Mouse (Mus musculus): ENCODE measurements around the gene Fam206a. TPM values are rescaled to one million over a fixed set of nuclear protein-coding genes. Genes with fewer than 3 reads are reported as not detected.
A peak's percentile ranks its signal among the peaks of the same experiment; 100 is the strongest.

Fam206a gene
- polyA plus RNA-seq (2011; ENCODE audit: insufficient read depth, insufficient read length, low replicate concordance, missing spikeins), result 3.7 and 4.2 TPM in 2 replicates

DNA sequence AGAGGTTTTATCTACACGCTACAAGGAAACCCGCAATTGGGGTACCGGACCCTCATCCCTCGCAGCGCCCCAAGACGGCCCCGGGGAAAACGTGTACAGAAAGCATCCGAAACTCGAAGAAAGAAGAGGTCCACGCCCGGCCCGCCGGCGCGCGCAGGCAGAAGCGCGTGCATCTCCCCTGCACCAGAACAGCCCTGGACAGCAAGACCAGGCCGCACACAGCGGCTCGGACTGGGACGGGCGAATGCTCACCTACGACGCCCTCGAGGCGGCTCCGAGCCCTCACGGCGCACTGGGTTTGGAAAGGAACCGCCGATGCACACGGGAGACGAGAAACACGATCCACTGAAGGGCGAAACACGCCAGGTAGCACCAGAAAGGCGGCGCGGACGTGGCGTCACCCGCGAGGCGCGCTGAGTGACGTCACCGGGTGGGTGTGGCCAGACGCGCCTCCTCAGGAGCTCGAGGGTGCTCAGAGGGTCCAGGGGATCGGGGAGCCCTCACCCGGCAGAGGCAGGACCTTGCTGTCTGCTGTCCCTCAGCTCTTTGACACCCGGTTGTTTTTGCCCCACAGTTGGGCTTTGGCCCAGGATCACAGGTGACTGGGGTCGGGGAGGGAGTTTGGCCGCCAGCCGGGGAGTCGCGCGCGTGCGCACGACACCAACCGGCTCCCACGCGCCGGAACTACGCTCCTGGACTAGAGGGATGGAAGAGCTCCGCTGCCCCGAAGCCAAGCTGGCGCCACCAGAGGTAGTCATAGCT, at the start of gene Fam206a, which contains the start of gene Elp1:
Gene Fam206a, plus strand, starts transcription at position 439 of the 762 bp plus-strand sequence.
Gene Elp1, minus strand, starts transcription at position 425 of the 762 bp plus-strand sequence.
- H3K4me1 ChIP-seq (ENCODE audit: control insufficient read depth, insufficient read depth, low read length), result no peaks in the 10 kb centered on the region
- H3K27ac ChIP-seq (ENCODE audit: control insufficient read depth, insufficient read depth, low read depth, low read length, poor library complexity), result peak within 1 kb of the TSS; percentile 15; the same call in 1 of the 2 replicates
- TF ChIP-seq CTCF (IDR thresholded peaks at IDR 0.05; ENCODE audit: control insufficient read depth, insufficient read depth, low read length) (peak; percentile 2; the same call in 1 of the 2 replicates), POLR2A (IDR thresholded peaks at IDR 0.05; ENCODE audit: borderline replicate concordance, control insufficient read depth, low read depth, low read length) (peak; percentile 33; the same call in 1 of the 2 replicates)
- H3K4me3 ChIP-seq (replicated peaks; ENCODE audit: control insufficient read depth, low read depth, low read length), result peak within 1 kb of the TSS; percentile 85
- WGBS, result under 1% methylated on average over 72 of the region's 72 CpGs

- TF ChIP-seq CTCF (IDR thresholded peaks at IDR 0.05; ENCODE audit: control insufficient read depth, insufficient read depth, low read length) (no peak), POLR2A (IDR thresholded peaks at IDR 0.05; ENCODE audit: borderline replicate concordance, control insufficient read depth, low read depth, low read length) (no peak)
- Histone ChIP-seq H3K4me1 (ENCODE audit: control insufficient read depth, insufficient read depth, low read length) (peaks cover 5% of the 10 kb centered on the region), H3K27ac (ENCODE audit: control insufficient read depth, insufficient read depth, low read depth, low read length, poor library complexity) (peak overlapping the region; percentile 90), H3K4me3 (replicated peaks; ENCODE audit: control insufficient read depth, low read depth, low read length) (peak overlapping the region; percentile 71)
- 71% methylated on average over 5 of the region's 5 CpGs for WGBS
Measured at GRCm38 (mm10) chr4:56756021-56756420, 46.1 kb upstream of the Fam206a start.

DNA sequence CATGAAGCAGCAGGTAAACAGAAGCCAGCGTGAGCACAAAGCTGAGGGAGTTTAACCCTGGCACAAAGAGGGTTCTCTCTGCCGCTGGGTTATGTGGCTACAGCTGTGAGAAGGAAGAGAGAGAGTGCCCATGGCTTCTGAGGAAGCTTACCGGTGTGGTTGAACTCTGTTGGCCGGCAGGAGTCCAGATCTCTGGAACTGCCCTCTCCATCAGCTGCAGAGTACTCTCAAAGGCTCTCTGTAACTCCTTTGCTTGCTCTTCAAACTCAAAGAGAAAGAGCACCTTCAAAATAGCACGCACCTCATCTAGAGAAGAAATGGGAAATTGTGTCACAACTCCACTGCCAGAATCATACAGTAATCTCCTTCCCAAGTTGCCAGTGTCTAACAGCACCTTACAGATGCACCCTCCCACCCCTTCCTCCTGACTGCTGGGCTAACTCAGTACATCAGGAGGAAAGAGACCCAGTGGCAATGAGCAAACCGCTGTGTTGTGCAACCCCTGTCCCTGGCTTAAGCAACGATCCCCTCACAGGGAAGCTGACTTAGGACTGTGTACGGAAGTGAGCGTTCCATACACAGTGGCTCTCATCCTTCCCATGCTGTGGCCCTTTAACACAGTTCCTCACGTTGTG, 45.1 kb upstream of the Fam206a start:
- peaks cover 5% of the 10 kb centered on the region for H3K4me1 ChIP-seq (ENCODE audit: control insufficient read depth, insufficient read depth, low read length)
- TF ChIP-seq POLR2A (IDR thresholded peaks at IDR 0.05; ENCODE audit: borderline replicate concordance, control insufficient read depth, low read depth, low read length), result no peak
- TF ChIP-seq CTCF (IDR thresholded peaks at IDR 0.05; ENCODE audit: control insufficient read depth, insufficient read depth, low read length), result no peak
- WGBS, result 37% methylated on average over 10 of the region's 10 CpGs
- H3K4me3 ChIP-seq (replicated peaks; ENCODE audit: control insufficient read depth, low read depth, low read length), result peak overlapping the region; percentile 71
- H3K27ac ChIP-seq (ENCODE audit: control insufficient read depth, insufficient read depth, low read depth, low read length, poor library complexity), result peak overlapping the region; percentile 90

DNA sequence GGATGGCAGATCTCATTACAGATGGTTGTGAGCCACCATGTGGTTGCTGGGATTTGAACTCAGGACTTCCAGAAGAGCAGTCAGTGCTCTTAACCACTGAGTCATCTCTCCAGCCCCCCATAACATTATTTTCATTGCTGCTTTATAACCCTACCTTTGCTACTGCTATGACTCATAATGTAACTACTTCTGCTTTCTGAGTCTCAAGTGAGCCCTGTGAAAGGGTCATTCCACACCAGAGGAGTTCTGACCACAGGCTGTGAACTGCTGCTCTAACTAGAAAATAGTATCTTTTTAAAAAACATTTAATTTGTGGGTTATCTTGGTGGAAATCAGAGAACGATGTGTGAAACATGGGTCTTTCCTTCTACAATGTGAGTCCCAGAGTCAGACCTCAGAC, 44.5 kb upstream of the Fam206a start:
- Histone ChIP-seq H3K4me1 (ENCODE audit: control insufficient read depth, insufficient read depth, low read length) (peaks cover 5% of the 10 kb centered on the region), H3K27ac (ENCODE audit: control insufficient read depth, insufficient read depth, low read depth, low read length, poor library complexity) (peak overlapping the region; percentile 7; the same call in 1 of the 2 replicates), H3K4me3 (replicated peaks; ENCODE audit: control insufficient read depth, low read depth, low read length) (no peak overlapping the region)
- WGBS, result 39% methylated on average over 1 of the region's 1 CpGs
- TF ChIP-seq CTCF (IDR thresholded peaks at IDR 0.05; ENCODE audit: control insufficient read depth, insufficient read depth, low read length) (no peak), POLR2A (IDR thresholded peaks at IDR 0.05; ENCODE audit: borderline replicate concordance, control insufficient read depth, low read depth, low read length) (no peak)

- H3K4me1 ChIP-seq (ENCODE audit: control insufficient read depth, insufficient read depth, low read length), result no peaks in the 10 kb centered on the region; the same call in 1 of the 2 replicates
- no peak overlapping the region for H3K4me3 ChIP-seq (replicated peaks; ENCODE audit: control insufficient read depth, low read depth, low read length)
- TF ChIP-seq POLR2A (IDR thresholded peaks at IDR 0.05; ENCODE audit: borderline replicate concordance, control insufficient read depth, low read depth, low read length) (no peak), CTCF (IDR thresholded peaks at IDR 0.05; ENCODE audit: control insufficient read depth, insufficient read depth, low read length) (no peak)
- 38% methylated on average over 5 of the region's 5 CpGs for WGBS
- H3K27ac ChIP-seq (ENCODE audit: control insufficient read depth, insufficient read depth, low read depth, low read length, poor library complexity), result no peak overlapping the region
Measured at GRCm38 (mm10) chr4:56767861-56768284, 34.3 kb upstream of the Fam206a start.

DNA sequence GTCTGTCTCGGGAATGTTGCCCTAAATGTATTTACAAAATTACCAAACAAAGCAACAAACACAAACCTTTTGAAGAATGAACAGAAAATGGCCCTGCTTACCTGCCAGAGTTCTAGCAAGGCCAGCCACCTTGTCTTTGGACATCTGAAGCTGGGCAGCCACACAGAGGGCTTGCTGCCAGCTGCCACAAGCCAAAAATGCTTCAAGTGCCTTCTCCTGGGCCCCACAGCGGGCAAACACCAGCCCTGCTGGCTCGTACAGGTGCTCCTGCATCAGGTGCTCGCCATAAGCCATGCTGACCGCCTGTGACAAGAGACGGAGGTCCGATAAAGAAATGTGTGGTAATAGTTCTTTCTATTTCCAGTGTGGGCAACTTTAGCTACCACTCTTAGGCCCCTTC, 33.2 kb upstream of the Fam206a start:
- no peak overlapping the region for H3K27ac ChIP-seq (ENCODE audit: control insufficient read depth, insufficient read depth, low read depth, low read length, poor library complexity)
- WGBS, result 83% methylated on average over 7 of the region's 7 CpGs
- TF ChIP-seq POLR2A (IDR thresholded peaks at IDR 0.05; ENCODE audit: borderline replicate concordance, control insufficient read depth, low read depth, low read length), result no peak
- TF ChIP-seq CTCF (IDR thresholded peaks at IDR 0.05; ENCODE audit: control insufficient read depth, insufficient read depth, low read length), result no peak
- no peaks in the 10 kb centered on the region; the same call in 1 of the 2 replicates for H3K4me1 ChIP-seq (ENCODE audit: control insufficient read depth, insufficient read depth, low read length)
- no peak overlapping the region for H3K4me3 ChIP-seq (replicated peaks; ENCODE audit: control insufficient read depth, low read depth, low read length)

- no peak overlapping the region for H3K4me3 ChIP-seq (replicated peaks; ENCODE audit: control insufficient read depth, low read depth, low read length)
- 73% methylated on average over 1 of the region's 1 CpGs for WGBS
- no peaks in the 10 kb centered on the region; the same call in 1 of the 2 replicates for H3K4me1 ChIP-seq (ENCODE audit: control insufficient read depth, insufficient read depth, low read length)
- TF ChIP-seq POLR2A (IDR thresholded peaks at IDR 0.05; ENCODE audit: borderline replicate concordance, control insufficient read depth, low read depth, low read length), result no peak
- no peak for TF ChIP-seq CTCF (IDR thresholded peaks at IDR 0.05; ENCODE audit: control insufficient read depth, insufficient read depth, low read length)
- no peak overlapping the region for H3K27ac ChIP-seq (ENCODE audit: control insufficient read depth, insufficient read depth, low read depth, low read length, poor library complexity)
Measured at GRCm38 (mm10) chr4:56771065-56771464, 31.1 kb upstream of the Fam206a start.

GRCm38 (mm10) chr4:56791373-56791772, 10.8 kb upstream of the Fam206a start:
- TF ChIP-seq POLR2A (IDR thresholded peaks at IDR 0.05; ENCODE audit: borderline replicate concordance, control insufficient read depth, low read depth, low read length) (no peak), CTCF (IDR thresholded peaks at IDR 0.05; ENCODE audit: control insufficient read depth, insufficient read depth, low read length) (peak; percentile 15; the same call in 1 of the 2 replicates)
- 54% methylated on average over 1 of the region's 1 CpGs for WGBS
- no peak overlapping the region for H3K4me3 ChIP-seq (replicated peaks; ENCODE audit: control insufficient read depth, low read depth, low read length)
- H3K27ac ChIP-seq (ENCODE audit: control insufficient read depth, insufficient read depth, low read depth, low read length, poor library complexity), result no peak overlapping the region
- no peaks in the 10 kb centered on the region; the same call in 1 of the 2 replicates for H3K4me1 ChIP-seq (ENCODE audit: control insufficient read depth, insufficient read depth, low read length)
